ENCODE assay signal across 10 mouse cellular contexts in the genomic region with DNA sequence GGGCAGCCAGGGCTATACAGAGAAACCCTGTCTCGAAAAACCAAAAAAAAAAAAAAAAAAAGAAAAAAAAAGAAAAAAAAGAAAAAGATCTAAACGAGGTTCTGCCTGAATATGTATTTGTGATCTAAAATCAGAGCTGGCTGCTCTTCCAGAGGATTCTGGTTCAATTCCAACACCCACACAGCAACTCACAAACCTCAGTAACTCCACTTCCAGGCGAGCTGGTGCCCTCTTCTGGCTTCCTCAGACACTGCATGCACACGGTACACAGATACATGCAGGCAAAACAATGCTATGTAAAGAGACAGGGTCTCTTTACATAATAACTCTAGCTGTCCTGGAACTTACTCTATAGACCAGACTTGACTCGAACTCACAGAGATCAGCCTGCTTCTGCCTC.
A peak's percentile ranks its signal among the peaks of the same experiment; 100 is the strongest.
DNase-seq lines count a peak whose midpoint lies in the region; ATAC-seq and TF ChIP-seq lines count a peak whose summit lies in the region.
"Had no signal": no experiment of that assay in that cellular context is flagged by ENCODE, and none has a peak within 500 bp of the region (broad histone marks: within the 10 kb centered on the region; RNA-seq: fewer than 3 reads in every experiment).

No protein-coding gene starts in this region.

- no peak for TF ChIP-seq EP300 in CH12.LX (IDR thresholded peaks at IDR 0.05; ENCODE audit: low read length)

- intact Hi-C loops in heart, postnatal 10 days (cut with DNase I) = no loop called here
- intact Hi-C loops in left cerebral cortex, postnatal 10 days (cut with DNase I) = loop anchor here (2.0 kb wide), 1 partner anchor 113 kb away; no protein-coding TSS in a partner anchor

- H3K27me3 ChIP-seq in heart, embryonic 12.5 days (replicated peaks) = no peaks in the 10 kb centered on the region
- H3K27me3 ChIP-seq in CH12.LX (replicated peaks) = no peaks in the 10 kb centered on the region
- H3K27me3 ChIP-seq in midbrain, embryonic 16.5 days (ENCODE audit: control insufficient read depth, insufficient read depth, low read depth, low read length) = no peaks in the 10 kb centered on the region
- H3K27me3 ChIP-seq: embryonic facial prominence, embryonic 13.5 days; megakaryocyte, embryonic 14.5 days had no signal

- H3K27ac ChIP-seq in heart, embryonic 12.5 days (ENCODE audit: poor library complexity, severe bottlenecking) = no peak overlapping the region
- H3K27ac ChIP-seq in CH12.LX (ENCODE audit: insufficient read depth, low read depth) = no peak overlapping the region
- H3K27ac ChIP-seq in bone marrow macrophage, adult 2 months (ENCODE audit: insufficient read depth, low read depth, low read length) = no peak overlapping the region
- no peak overlapping the region for H3K27ac ChIP-seq in midbrain, embryonic 16.5 days (ENCODE audit: low read length)
- H3K27ac ChIP-seq: embryonic facial prominence, embryonic 13.5 days had no signal

- no peaks in the 10 kb centered on the region for H3K9me3 ChIP-seq in heart, embryonic 12.5 days (replicated peaks)
- H3K9me3 ChIP-seq in CH12.LX (replicated peaks; ENCODE audit: low read length) = no peaks in the 10 kb centered on the region
- no peaks in the 10 kb centered on the region for H3K9me3 ChIP-seq in midbrain, embryonic 16.5 days (replicated peaks; ENCODE audit: control insufficient read depth, low read length, poor library complexity, severe bottlenecking)
- H3K9me3 ChIP-seq: embryonic facial prominence, embryonic 13.5 days; megakaryocyte, embryonic 14.5 days had no signal

- H3K4me3 ChIP-seq in heart, embryonic 12.5 days = no peak overlapping the region
- no peak overlapping the region for H3K4me3 ChIP-seq in CH12.LX (replicated peaks in 1 of 3; ENCODE audit: low read depth in 2 of 3, low read length in 2 of 3, poor library complexity in 1 of 3)
- H3K4me3 ChIP-seq in bone marrow macrophage, adult 2 months (ENCODE audit: insufficient read depth, low read length) = no peak overlapping the region
- H3K4me3 ChIP-seq in midbrain, embryonic 16.5 days (ENCODE audit: low read depth, low read length) = no peak overlapping the region
- H3K4me3 ChIP-seq: embryonic facial prominence, embryonic 13.5 days; megakaryocyte, embryonic 14.5 days had no signal

- WGBS in heart, embryonic 12.5 days = 81% methylated on average over 5 of the region's 5 CpGs
- 80% methylated on average over 5 of the region's 5 CpGs for WGBS in midbrain, embryonic 16.5 days

- H3K4me1 ChIP-seq in heart, embryonic 12.5 days (replicated peaks) = 0 out of 2 replicates have a peak, but pooled peaks cover 2% of the 10 kb centered on the region
- peaks cover 2 to 3% of the 10 kb centered on the region in 2 experiments; a peak in 2 of 4 replicates for H3K4me1 ChIP-seq in CH12.LX (ENCODE audit: control insufficient read depth in 1 of 2, insufficient read depth in 2 of 2)
- H3K4me1 ChIP-seq in bone marrow macrophage, adult 2 months (ENCODE audit: control insufficient read depth, insufficient read depth, low read length) = no peaks in the 10 kb centered on the region
- no peaks in the 10 kb centered on the region for H3K4me1 ChIP-seq in midbrain, embryonic 16.5 days (ENCODE audit: control insufficient read depth, insufficient read depth, low read length)
- H3K4me1 ChIP-seq: megakaryocyte, embryonic 14.5 days had no signal

- H3K4me2 ChIP-seq in heart, embryonic 12.5 days = no peak overlapping the region
- H3K4me2 ChIP-seq in CH12.LX (ENCODE audit: insufficient read depth, low read depth, poor library complexity, severe bottlenecking) = no peak overlapping the region
- H3K4me2 ChIP-seq in midbrain, embryonic 16.5 days (ENCODE audit: low read length) = no peak overlapping the region
- H3K4me2 ChIP-seq: embryonic facial prominence, embryonic 13.5 days had no signal

- no peak overlapping the region for H3K9ac ChIP-seq in heart, embryonic 12.5 days
- H3K9ac ChIP-seq in CH12.LX (ENCODE audit: insufficient read depth, low read depth) = no peak overlapping the region
- H3K9ac ChIP-seq in midbrain, embryonic 16.5 days (ENCODE audit: low read depth, low read length) = no peak overlapping the region
- H3K9ac ChIP-seq: embryonic facial prominence, embryonic 13.5 days had no signal

- peak; percentile 46 for DNase-seq in heart, adult 8-10 months (ENCODE audit: low spot score)
- peak; percentile 52 for DNase-seq in CH12.LX (ENCODE audit: extremely low read depth)
- peak; percentile 54 to 69 for DNase-seq in heart, postnatal 10 days
- peak; percentile 69 to 85 for DNase-seq in left cerebral cortex, postnatal 10 days (ENCODE audit: extremely low spot score in 1 of 2, low spot score in 2 of 2)
- peak; percentile 66 for DNase-seq in skeletal muscle tissue, adult 2 months (ENCODE audit: low read depth, low spot score)

- dilution Hi-C loops in CH12.LX (cut with MboI; ENCODE audit: extremely low pct_ligation_motif_present, extremely low pct_unique_long_range_greater_than_20kb, low sequenced_read_pairs) = loop anchor here (25.0 kb wide), 1 partner anchor 177 kb away; no protein-coding TSS in a partner anchor

- TF ChIP-seq POLR2A in CH12.LX (IDR thresholded peaks at IDR 0.05; ENCODE audit: low read depth, low read length) = no peak
- no peak for TF ChIP-seq POLR2A in bone marrow macrophage, adult 2 months (IDR thresholded peaks at IDR 0.05; ENCODE audit: borderline replicate concordance, low read depth, low read length)

- no peaks in the 10 kb centered on the region for H3K36me3 ChIP-seq in heart, embryonic 12.5 days
- no peaks in the 10 kb centered on the region for H3K36me3 ChIP-seq in CH12.LX (replicated peaks in 1 of 2; ENCODE audit: control insufficient read depth in 1 of 2, insufficient read depth in 1 of 2, low read length in 1 of 2)
- no peaks in the 10 kb centered on the region for H3K36me3 ChIP-seq in midbrain, embryonic 16.5 days (ENCODE audit: control insufficient read depth, insufficient read depth, low read length)
- H3K36me3 ChIP-seq: embryonic facial prominence, embryonic 13.5 days had no signal

- no peak for ATAC-seq in heart, embryonic 12.5 days (ENCODE audit: insufficient number of reproducible peaks, low FRiP score)
- ATAC-seq in midbrain, embryonic 16.5 days = no peak

- H3K79me2 ChIP-seq in CH12.LX (replicated peaks; ENCODE audit: control insufficient read depth, extremely low read depth, insufficient read depth, poor library complexity, severe bottlenecking) = no peaks in the 10 kb centered on the region

- in situ Hi-C loops in CH12.LX (cut with MboI; ENCODE audit: low pct_ligation_motif_present, low pct_unique_long_range_greater_than_20kb, low sequenced_read_pairs) = no loop called here

- TF ChIP-seq RAD21 in CH12.LX (IDR thresholded peaks at IDR 0.05; ENCODE audit: low read depth, low read length) = peak; percentile 65

- peak; percentile 53 to 67; a peak in 3 of 4 replicates for TF ChIP-seq CTCF in CH12.LX (conservative IDR thresholded peaks at IDR 0.05 in 1 of 2, IDR thresholded peaks at IDR 0.05 in 1 of 2; ENCODE audit: low read depth in 2 of 2, low read length in 2 of 2)
- peak; percentile 61 for TF ChIP-seq CTCF in bone marrow macrophage, adult 2 months (IDR thresholded peaks at IDR 0.05; ENCODE audit: low read depth, low read length)

TF ChIP-seq in CH12.LX, 34 proteins besides CTCF, POLR2A, EP300 and RAD21:
- TF ChIP-seq SIN3A (IDR thresholded peaks at IDR 0.05; ENCODE audit: low read length) (no peak), ZMIZ1 (IDR thresholded peaks at IDR 0.05; ENCODE audit: low read depth, low read length) (no peak), ZC3H11A (IDR thresholded peaks at IDR 0.05; ENCODE audit: low read depth, low read length) (peak; percentile 29), ZNF384 (IDR thresholded peaks at IDR 0.05; ENCODE audit: low read depth, low read length) (0 out of 2 replicates have a peak, but pooled peaks have one; percentile 22), ELF1 (IDR thresholded peaks at IDR 0.05; ENCODE audit: low read depth, low read length) (no peak), SMC3 (IDR thresholded peaks at IDR 0.05; ENCODE audit: low read depth, low read length) (peak; percentile 64), ETS1 (conservative IDR thresholded peaks at IDR 0.05; ENCODE audit: low read depth, low read length) (no peak)
